Mouse (Mus musculus): ENCODE measurements around the gene Akr1a1.

DNA sequence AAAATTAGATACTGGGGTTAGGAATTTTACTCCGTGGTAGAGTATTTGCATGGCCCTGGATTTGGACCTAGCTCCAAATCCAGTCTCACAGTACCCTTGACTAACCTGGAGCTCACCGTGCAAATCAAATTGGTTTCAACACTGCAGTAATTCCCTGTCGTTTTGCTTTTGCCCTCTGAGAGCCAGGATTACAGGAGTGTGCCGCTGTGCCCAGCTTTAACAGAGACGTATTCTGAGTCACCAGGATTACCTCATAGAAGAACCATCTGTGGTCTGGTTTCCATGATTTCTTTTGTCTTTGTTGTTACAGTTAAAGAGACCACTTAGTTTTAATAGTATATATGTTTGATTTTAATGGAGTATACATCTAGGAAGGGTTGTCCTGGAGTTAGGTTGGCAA, 27.7 kb upstream of the Akr1a1 start:
- TF ChIP-seq USF1 (IDR thresholded peaks at IDR 0.05; ENCODE audit: low read depth) (no peak), CTCF (IDR thresholded peaks at IDR 0.05; ENCODE audit: control insufficient read depth, insufficient read depth, insufficient read length) (no peak), CEBPB (IDR thresholded peaks at IDR 0.05; ENCODE audit: low read depth) (no peak), MYOG (IDR thresholded peaks at IDR 0.05; ENCODE audit: control insufficient read depth, extremely low read depth, insufficient read length) (no peak), MYOD1 (IDR thresholded peaks at IDR 0.05; ENCODE audit: control insufficient read depth, insufficient read length, low read depth) (no peak), MAX (IDR thresholded peaks at IDR 0.05) (no peak), FOSL1 (IDR thresholded peaks at IDR 0.05; ENCODE audit: insufficient read depth, low read length, poor library complexity, severe bottlenecking) (no peak)

Measured in C2C12 (cell line).